In the genomic region with DNA sequence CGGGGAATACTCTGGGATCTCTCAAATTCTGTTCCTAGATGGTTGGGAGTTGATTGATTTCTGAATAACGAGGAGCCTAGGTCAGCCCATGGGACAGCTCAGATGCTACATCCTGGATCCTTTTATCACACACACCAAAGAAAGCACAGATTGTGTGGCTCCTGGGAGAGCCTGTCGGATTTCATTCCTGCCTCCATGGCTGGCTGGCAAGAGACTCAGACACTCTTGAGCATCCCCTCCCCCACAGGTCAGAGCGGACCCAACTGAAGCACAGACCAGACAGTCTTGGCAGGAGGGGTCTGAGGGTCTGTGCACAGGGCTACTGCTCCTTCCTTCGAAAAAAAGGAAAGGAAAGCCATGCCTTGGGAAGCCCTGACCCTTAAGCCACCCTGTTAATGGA, we compare ENCODE assay signal across 10 mouse cellular contexts. TPM values are rescaled to one million over a fixed set of nuclear protein-coding genes. Genes with fewer than 3 reads are reported as not detected.
A peak's percentile ranks its signal among the peaks of the same experiment; 100 is the strongest.
DNase-seq lines count a peak whose midpoint lies in the region; ATAC-seq and TF ChIP-seq lines count a peak whose summit lies in the region.
"Had no signal": no experiment of that assay in that cellular context is flagged by ENCODE, and none has a peak within 500 bp of the region (broad histone marks: within the 10 kb centered on the region; RNA-seq: fewer than 3 reads in every experiment).

No protein-coding gene starts in this region.

- no peak for DNase-seq in left cerebral cortex, adult 2 months (ENCODE audit: extremely low spot score in 1 of 2, low spot score in 2 of 2)
- no peak for DNase-seq in left cerebral cortex, adult 8-10 months (ENCODE audit: low spot score in 2 of 2)
- DNase-seq in cerebellum, postnatal 14 days: peak; percentile 88 to 91
- peak; percentile 48 for DNase-seq in hindbrain, embryonic 11.5 days (ENCODE audit: low spot score)
- peak; percentile 64 for DNase-seq in midbrain, postnatal 0 days (ENCODE audit: low spot score)
- no peak for DNase-seq in thymus, postnatal 10 days (ENCODE audit: low spot score in 2 of 2)
- no peak for DNase-seq in heart, postnatal 10 days
- no peak for DNase-seq in layer of hippocampus, adult 9-10 months (ENCODE audit: low spot score)
- DNase-seq: kidney, postnatal 36 days had no signal

- 0 out of 2 replicates have a peak, but pooled peaks cover 2% of the 10 kb centered on the region for H3K27me3 ChIP-seq in hindbrain, embryonic 11.5 days (ENCODE audit: control insufficient read depth, insufficient read depth, low read length)
- no peaks in the 10 kb centered on the region for H3K27me3 ChIP-seq in midbrain, postnatal 0 days (ENCODE audit: insufficient read depth, low read length)

- ATAC-seq in hindbrain, embryonic 11.5 days (ENCODE audit: low FRiP score): no peak
- ATAC-seq in midbrain, postnatal 0 days (ENCODE audit: low FRiP score): no peak

- H3K4me1 ChIP-seq in hindbrain, embryonic 11.5 days (replicated peaks; ENCODE audit: control insufficient read depth, insufficient read depth, low read length): peaks cover 9% of the 10 kb centered on the region; the same call in 1 of the 2 replicates
- H3K4me1 ChIP-seq in midbrain, postnatal 0 days (ENCODE audit: insufficient read depth, low read length): peaks cover 18% of the 10 kb centered on the region; the same call in 1 of the 2 replicates

- intact Hi-C loops in left cerebral cortex, adult 2 months (cut with DNase I): no loop called here
- intact Hi-C loops in heart, postnatal 10 days (cut with DNase I): no loop called here

- peak overlapping the region; percentile 15; the same call in 1 of the 2 replicates for H3K9ac ChIP-seq in hindbrain, embryonic 11.5 days (ENCODE audit: low read depth, low read length)
- H3K9ac ChIP-seq in midbrain, postnatal 0 days (replicated peaks; ENCODE audit: low read length, poor library complexity, severe bottlenecking): peak overlapping the region; percentile 91; the same call in 1 of the 2 replicates

- H3K4me3 ChIP-seq in left cerebral cortex, adult 2 months: peak overlapping the region; percentile 68
- H3K4me3 ChIP-seq in hindbrain, embryonic 11.5 days (ENCODE audit: low read depth, low read length): peak overlapping the region; percentile 93; the same call in 1 of the 2 replicates
- H3K4me3 ChIP-seq in midbrain, postnatal 0 days (ENCODE audit: low read depth, low read length): peak overlapping the region; percentile 93; the same call in 1 of the 2 replicates

- H3K9me3 ChIP-seq in hindbrain, embryonic 11.5 days (ENCODE audit: control insufficient read depth, low read length): no peaks in the 10 kb centered on the region
- H3K9me3 ChIP-seq in midbrain, postnatal 0 days (ENCODE audit: low read length): no peaks in the 10 kb centered on the region
- H3K9me3 ChIP-seq: G1E had no signal

- no peak overlapping the region for H3K27ac ChIP-seq in left cerebral cortex, adult 2 months
- H3K27ac ChIP-seq in hindbrain, embryonic 11.5 days (ENCODE audit: low read depth, low read length): peak overlapping the region; percentile 58; the same call in 1 of the 2 replicates
- no peak overlapping the region for H3K27ac ChIP-seq in midbrain, postnatal 0 days (ENCODE audit: low read depth, low read length)

- H3K4me2 ChIP-seq in hindbrain, embryonic 11.5 days (replicated peaks; ENCODE audit: low read depth, low read length): peak overlapping the region; percentile 87
- H3K4me2 ChIP-seq in midbrain, postnatal 0 days (ENCODE audit: low read depth, low read length, poor library complexity, severe bottlenecking): peak overlapping the region; percentile 81

- no peaks in the 10 kb centered on the region for H3K36me3 ChIP-seq in hindbrain, embryonic 11.5 days (ENCODE audit: control insufficient read depth, insufficient read depth, low read length)
- H3K36me3 ChIP-seq in midbrain, postnatal 0 days (ENCODE audit: insufficient read depth, low read length): no peaks in the 10 kb centered on the region
- H3K36me3 ChIP-seq: G1E had no signal

- 34% methylated on average over 5 of the region's 5 CpGs for WGBS in hindbrain, embryonic 11.5 days
- WGBS in midbrain, postnatal 0 days: 18% methylated on average over 5 of the region's 5 CpGs

- TF ChIP-seq CTCF in left cerebral cortex, adult 2 months (IDR thresholded peaks at IDR 0.05): no peak
- no peak for TF ChIP-seq CTCF in midbrain, postnatal 0 days (IDR thresholded peaks at IDR 0.05)

RNA-seq across cellular contexts. Expression of gene Shf, which starts 2.3 kb away (rescaled TPM):
- total RNA-seq in left cerebral cortex, adult 2 months (2021): 10 to 100 TPM; 70.3 to 78.4 TPM
- 10 to 100 TPM; 60.1 to 71.6 (median 71.0) TPM for total RNA-seq in left cerebral cortex, adult 8-10 months (2022)
- 10.3 and 11.7 TPM in 2 replicates for polyA plus RNA-seq in hindbrain, embryonic 11.5 days (2014; fragmentation: Nextera tagmentation; extraction: Ambion mirVana)
- total RNA-seq in midbrain, postnatal 0 days (2014; rRNA removed): 95.6 and 138 TPM in 2 replicates
- polyA plus RNA-seq in midbrain, postnatal 0 days (2015; fragmentation: Nextera tagmentation; extraction: Ambion mirVana): 9.2 and 11.6 TPM in 2 replicates
- 1 to 10 TPM; 7.9 to 9.6 TPM for total RNA-seq in heart, postnatal 10 days (2021)

RNA-seq across cellular contexts. Expression of gene Duox1, which starts 51.2 kb away (rescaled TPM):
- total RNA-seq in left cerebral cortex, adult 2 months (2021): not detected
- under 1 TPM in 1 of 4 experiments, not detected in 3; 0.07 TPM for total RNA-seq in left cerebral cortex, adult 8-10 months (2022)
- polyA plus RNA-seq in hindbrain, embryonic 11.5 days (2014; fragmentation: Nextera tagmentation; extraction: Ambion mirVana): 0.12 TPM in 1 of 2 replicates, not detected in the other
- total RNA-seq in midbrain, postnatal 0 days (2014; rRNA removed): 0.24 and 0.33 TPM in 2 replicates
- polyA plus RNA-seq in midbrain, postnatal 0 days (2015; fragmentation: Nextera tagmentation; extraction: Ambion mirVana): 0.11 and 0.16 TPM in 2 replicates
- under 1 TPM; 0.22 to 0.26 TPM for total RNA-seq in heart, postnatal 10 days (2021)
- total RNA-seq: G1E had no signal
- polyA plus RNA-seq: G1E had no signal

RNA-seq across cellular contexts. Expression of gene Duoxa1, which starts 53.2 kb away (rescaled TPM):
- total RNA-seq in left cerebral cortex, adult 2 months (2021): not detected
- under 1 TPM in 1 of 4 experiments, not detected in 3; 0.55 TPM for total RNA-seq in left cerebral cortex, adult 8-10 months (2022)
- 0.07 TPM in 1 of 2 replicates, not detected in the other for polyA plus RNA-seq in hindbrain, embryonic 11.5 days (2014; fragmentation: Nextera tagmentation; extraction: Ambion mirVana)
- not detected in 2 replicates for total RNA-seq in midbrain, postnatal 0 days (2014; rRNA removed)
- polyA plus RNA-seq in midbrain, postnatal 0 days (2015; fragmentation: Nextera tagmentation; extraction: Ambion mirVana): 0.41 and 0.44 TPM in 2 replicates
- under 1 TPM; 0.27 to 0.45 TPM for total RNA-seq in heart, postnatal 10 days (2021)
- polyA plus RNA-seq: G1E had no signal

RNA-seq across cellular contexts. Expression of gene Slc28a2, which starts 59.6 kb away (rescaled TPM):
- under 1 TPM in 1 of 2 experiments, not detected in 1; 0.12 TPM for total RNA-seq in left cerebral cortex, adult 2 months (2021)
- under 1 TPM in 3 of 4 experiments, not detected in 1; 0.25 to 0.54 (median 0.30) TPM for total RNA-seq in left cerebral cortex, adult 8-10 months (2022)
- polyA plus RNA-seq in hindbrain, embryonic 11.5 days (2014; fragmentation: Nextera tagmentation; extraction: Ambion mirVana): 0.07 TPM in 1 of 2 replicates, not detected in the other
- total RNA-seq in midbrain, postnatal 0 days (2014; rRNA removed): not detected in 2 replicates
- polyA plus RNA-seq in midbrain, postnatal 0 days (2015; fragmentation: Nextera tagmentation; extraction: Ambion mirVana): 0.10 TPM in 1 of 2 replicates, not detected in the other
- 10 to 100 TPM; 23.0 to 32.1 TPM for total RNA-seq in heart, postnatal 10 days (2021)

Comparison
In these comparisons a context has a peak if more than half of its experiments do, and no peak if none do; other contexts are left out.
1. DNase-seq: peak in cerebellum, postnatal 14 days (2 of 2), hindbrain, embryonic 11.5 days (single experiment) and midbrain, postnatal 0 days (single experiment); none in left cerebral cortex, adult 2 months (0 of 2), left cerebral cortex, adult 8-10 months (0 of 2), thymus, postnatal 10 days (0 of 2), heart, postnatal 10 days (0 of 2) and layer of hippocampus, adult 9-10 months (single experiment).
2. Peak in every context shown above with its lines, with median percentiles within 50 percentile points of each other: H3K4me3 ChIP-seq.